Mouse (Mus musculus): ENCODE data around the gene Ppp1r26. TPM values are rescaled to one million over a fixed set of nuclear protein-coding genes. Genes with fewer than 3 reads are reported as not detected.

The Ppp1r26 gene
- polyA plus RNA-seq, 1 experiment from 2014 or later: 6.8 TPM

DNA sequence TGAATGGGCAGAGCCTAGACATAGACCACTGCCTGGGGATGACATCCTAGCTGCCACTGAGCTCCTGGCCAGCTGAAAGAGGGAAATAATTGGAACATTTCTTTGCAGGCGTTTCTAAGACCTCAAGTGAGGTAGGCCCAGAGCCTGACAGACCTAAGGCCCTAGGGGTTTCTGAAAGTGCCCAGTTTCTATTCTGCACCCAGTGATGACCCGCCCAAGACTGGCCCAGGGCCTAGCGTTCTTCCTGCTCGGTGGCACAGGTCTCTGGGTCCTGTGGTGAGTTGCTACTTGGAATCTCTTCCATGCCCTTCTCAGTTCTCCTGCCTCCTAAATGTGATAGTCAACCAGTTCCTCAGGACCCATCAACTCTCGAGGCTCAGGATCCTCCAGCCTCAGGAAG lies 51.0 kb downstream of the Ppp1r26 start:
- Histone ChIP-seq H3K9me3 (ENCODE audit: low read depth, low read length) (no peaks in the 10 kb centered on the region), H3K4me1 (ENCODE audit: insufficient read depth) (0 out of 2 replicates have a peak, but pooled peaks cover 9% of the 10 kb centered on the region), H3K27ac (ENCODE audit: low read depth) (no peak overlapping the region), H3K27me3 (ENCODE audit: insufficient read depth, low read length) (no peaks in the 10 kb centered on the region), H3K9ac (no peak overlapping the region), H3K4me3 (ENCODE audit: low read depth, low read length) (no peak overlapping the region), H3K36me3 (ENCODE audit: insufficient read depth) (no peaks in the 10 kb centered on the region), H3K4me2 (no peak overlapping the region)
- WGBS: 80% methylated on average over 5 of the region's 5 CpGs
- no peak for TF ChIP-seq CTCF (IDR thresholded peaks at IDR 0.05; ENCODE audit: low read depth)
- no peak for ATAC-seq (ENCODE audit: insufficient read depth)
- no peak for DNase-seq

DNA sequence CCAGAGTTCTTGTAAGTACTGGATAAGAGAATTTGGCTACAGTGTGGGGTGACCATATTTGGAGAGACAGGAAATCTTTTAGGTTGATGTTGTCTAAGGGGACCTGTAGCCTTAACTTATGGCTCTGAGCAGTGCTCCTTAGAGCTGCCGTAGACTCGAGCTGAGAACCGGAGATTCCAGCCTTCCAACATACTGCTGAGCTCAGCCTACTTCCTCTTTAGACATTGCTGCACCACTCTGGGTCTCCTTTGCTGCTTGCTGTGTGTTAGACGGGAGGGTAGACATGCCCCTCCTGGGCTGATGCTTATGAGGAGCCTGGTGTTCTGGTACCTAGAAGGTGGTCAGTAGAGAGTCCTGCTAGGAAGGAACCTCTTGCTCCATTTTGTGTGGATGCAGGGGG lies 51.8 kb downstream of the Ppp1r26 start:
- Histone ChIP-seq H3K27me3 (ENCODE audit: insufficient read depth, low read length) (no peaks in the 10 kb centered on the region), H3K4me2 (no peak overlapping the region), H3K4me1 (ENCODE audit: insufficient read depth) (0 out of 2 replicates have a peak, but pooled peaks cover 9% of the 10 kb centered on the region), H3K27ac (ENCODE audit: low read depth) (no peak overlapping the region), H3K9me3 (ENCODE audit: low read depth, low read length) (no peaks in the 10 kb centered on the region), H3K36me3 (ENCODE audit: insufficient read depth) (no peaks in the 10 kb centered on the region), H3K4me3 (ENCODE audit: low read depth, low read length) (no peak overlapping the region), H3K9ac (no peak overlapping the region)
- no peak for DNase-seq
- no peak for ATAC-seq (ENCODE audit: insufficient read depth)
- no peak for TF ChIP-seq CTCF (IDR thresholded peaks at IDR 0.05; ENCODE audit: low read depth)
- 73% methylated on average over 4 of the region's 4 CpGs for WGBS

DNA sequence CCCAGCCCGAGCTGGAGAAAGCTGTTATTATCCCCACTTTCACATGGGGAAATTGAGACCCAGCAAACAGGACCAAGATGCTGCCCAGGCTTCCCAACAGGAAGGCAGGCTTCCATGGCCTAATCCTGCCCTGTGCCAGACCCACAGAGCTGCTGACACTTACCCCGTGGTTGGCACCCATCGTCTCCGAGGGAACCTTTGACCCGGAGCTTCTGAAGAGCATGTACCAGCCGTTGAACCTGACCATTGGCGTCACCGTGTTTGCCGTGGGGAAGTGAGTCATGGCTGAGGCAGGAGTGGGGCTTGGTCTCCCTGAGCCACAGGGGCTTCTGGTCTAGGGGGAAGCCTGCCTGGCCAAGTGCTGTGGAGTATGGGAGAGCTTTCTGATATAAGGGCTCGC lies 56.4 kb downstream of the Ppp1r26 start:
- no peak for TF ChIP-seq CTCF (IDR thresholded peaks at IDR 0.05; ENCODE audit: low read depth)
- ATAC-seq (ENCODE audit: insufficient read depth) (no peak), DNase-seq (no peak)
- Histone ChIP-seq H3K27ac (ENCODE audit: low read depth) (no peak overlapping the region), H3K4me2 (no peak overlapping the region), H3K27me3 (ENCODE audit: insufficient read depth, low read length) (no peaks in the 10 kb centered on the region), H3K9ac (no peak overlapping the region), H3K36me3 (ENCODE audit: insufficient read depth) (no peaks in the 10 kb centered on the region), H3K4me3 (ENCODE audit: low read depth, low read length) (no peak overlapping the region), H3K9me3 (ENCODE audit: low read depth, low read length) (no peaks in the 10 kb centered on the region), H3K4me1 (ENCODE audit: insufficient read depth) (no peaks in the 10 kb centered on the region)
- WGBS: 69% methylated on average over 10 of the region's 10 CpGs

DNA sequence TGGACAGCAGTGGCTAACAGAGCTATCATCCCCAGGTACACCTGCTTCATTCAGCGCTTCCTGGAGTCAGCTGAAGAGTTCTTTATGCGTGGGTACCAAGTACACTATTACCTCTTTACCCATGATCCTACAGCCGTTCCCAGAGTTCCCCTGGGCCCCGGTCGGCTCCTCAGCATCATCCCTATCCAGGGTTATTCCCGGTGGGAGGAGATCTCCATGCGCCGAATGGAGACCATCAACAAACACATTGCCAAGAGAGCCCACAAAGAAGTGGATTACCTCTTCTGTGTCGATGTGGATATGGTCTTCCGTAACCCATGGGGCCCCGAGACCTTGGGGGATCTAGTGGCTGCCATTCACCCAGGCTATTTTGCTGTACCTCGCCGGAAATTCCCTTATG lies 58.1 kb downstream of the Ppp1r26 start:
- no peak overlapping the region for H3K4me2 ChIP-seq
- 88% methylated on average over 13 of the region's 13 CpGs for WGBS

More for the DNA sequence above, 58.1 kb downstream of the Ppp1r26 start:
- Histone ChIP-seq H3K9me3 (ENCODE audit: low read depth, low read length) (no peaks in the 10 kb centered on the region), H3K27ac (ENCODE audit: low read depth) (no peak overlapping the region), H3K36me3 (ENCODE audit: insufficient read depth) (no peaks in the 10 kb centered on the region), H3K9ac (no peak overlapping the region), H3K4me3 (ENCODE audit: low read depth, low read length) (no peak overlapping the region), H3K4me1 (ENCODE audit: insufficient read depth) (no peaks in the 10 kb centered on the region), H3K27me3 (ENCODE audit: insufficient read depth, low read length) (no peaks in the 10 kb centered on the region)
- no peak for ATAC-seq (ENCODE audit: insufficient read depth)
- DNase-seq: no peak
- no peak for TF ChIP-seq CTCF (IDR thresholded peaks at IDR 0.05; ENCODE audit: low read depth)

Other genes with a start within 250 kb of the Ppp1r26 start
- 1.3 TPM in 1 of 2 replicates, not detected in the other for gene 1700007K13Rik, start 19.5 kb downstream of the Ppp1r26 start, polyA plus RNA-seq (2014; fragmentation: Nextera tagmentation; extraction: Ambion mirVana)
- 58.5 and 59.9 TPM in 2 replicates for gene Mrps2, start 21.3 kb downstream of the Ppp1r26 start, polyA plus RNA-seq (2014; fragmentation: Nextera tagmentation; extraction: Ambion mirVana)
- 0.41 and 0.76 TPM in 2 replicates for gene Gbgt1, start 50.1 kb downstream of the Ppp1r26 start, polyA plus RNA-seq (2014; fragmentation: Nextera tagmentation; extraction: Ambion mirVana)
- 1.2 and 2.4 TPM in 2 replicates for gene Gm10134, start 59.3 kb downstream of the Ppp1r26 start, polyA plus RNA-seq (2014; fragmentation: Nextera tagmentation; extraction: Ambion mirVana)
- 34.3 and 34.7 TPM in 2 replicates for gene Ralgds, start 66.3 kb downstream of the Ppp1r26 start, polyA plus RNA-seq (2014; fragmentation: Nextera tagmentation; extraction: Ambion mirVana)
- gene Cel, start 116.6 kb downstream of the Ppp1r26 start, polyA plus RNA-seq (2014; fragmentation: Nextera tagmentation; extraction: Ambion mirVana): not detected in 2 replicates
- 33.9 and 41.9 TPM in 2 replicates for gene Gtf3c5, start 137.0 kb downstream of the Ppp1r26 start, polyA plus RNA-seq (2014; fragmentation: Nextera tagmentation; extraction: Ambion mirVana)
- gene Gfi1b, start 175.2 kb downstream of the Ppp1r26 start, polyA plus RNA-seq (2014; fragmentation: Nextera tagmentation; extraction: Ambion mirVana): 0.51 and 0.69 TPM in 2 replicates
- gene Tsc1, start 194.4 kb downstream of the Ppp1r26 start, polyA plus RNA-seq (2014; fragmentation: Nextera tagmentation; extraction: Ambion mirVana): 19.9 and 22.2 TPM in 2 replicates